9 mouse cellular contexts compared by ENCODE assay signal in the genomic region with DNA sequence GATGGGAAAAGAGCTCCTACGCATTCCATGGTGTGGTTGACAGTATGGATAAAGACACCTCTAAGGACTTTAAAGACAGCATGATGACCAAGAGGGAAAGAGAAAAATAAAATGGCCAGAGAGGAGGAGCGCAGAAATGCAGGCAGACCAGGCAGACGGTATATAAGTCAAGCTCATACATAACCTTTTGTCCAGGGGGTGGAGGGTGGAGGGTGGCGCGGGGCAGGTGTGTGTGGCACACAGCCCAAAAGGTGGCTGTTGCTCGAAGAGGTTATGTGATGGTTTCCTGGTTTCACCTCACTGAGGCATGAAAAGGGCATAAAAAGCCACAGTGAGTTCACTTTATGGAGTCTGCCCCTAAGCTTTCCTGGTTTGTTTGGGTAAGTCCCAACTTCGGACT. TPM values are rescaled to one million over a fixed set of nuclear protein-coding genes. Genes with fewer than 3 reads are reported as not detected.
DNase-seq lines count a peak whose midpoint lies in the region; ATAC-seq and TF ChIP-seq lines count a peak whose summit lies in the region.
"Had no signal": no experiment of that assay in that cellular context is flagged by ENCODE, and none has a peak within 500 bp of the region (broad histone marks: within the 10 kb centered on the region; RNA-seq: fewer than 3 reads in every experiment).

No protein-coding gene starts in this region.

- TF ChIP-seq CTCF in CH12.LX (conservative IDR thresholded peaks at IDR 0.05 in 1 of 2, IDR thresholded peaks at IDR 0.05 in 1 of 2; ENCODE audit: low read depth in 2 of 2, low read length in 2 of 2) = no peak
- TF ChIP-seq CTCF in liver, embryonic 14.5 days (IDR thresholded peaks at IDR 0.05; ENCODE audit: low read depth) = no peak

- no peak for TF ChIP-seq RAD21 in CH12.LX (IDR thresholded peaks at IDR 0.05; ENCODE audit: low read depth, low read length)

- no peak for DNase-seq in kidney, adult 11 months
- no peak for DNase-seq in CH12.LX (ENCODE audit: extremely low read depth)
- DNase-seq in liver, embryonic 14.5 days (ENCODE audit: low read depth in 3 of 3, low spot score in 3 of 3) = no peak
- no peak for DNase-seq in spleen, adult 12 weeks (ENCODE audit: low spot score)
- DNase-seq in embryo, embryonic 10.5 days (ENCODE audit: low spot score) = no peak
- DNase-seq: cerebellum, adult 8-10 months had no signal

- no peak for TF ChIP-seq EP300 in CH12.LX (IDR thresholded peaks at IDR 0.05; ENCODE audit: low read length)
- TF ChIP-seq EP300 in liver, embryonic 14.5 days (IDR thresholded peaks at IDR 0.05; ENCODE audit: low read depth) = no peak

- no peaks in the 10 kb centered on the region for H3K9me3 ChIP-seq in erythroblast, embryonic 14.5 days (ENCODE audit: control insufficient read depth, low read length)
- no peaks in the 10 kb centered on the region for H3K9me3 ChIP-seq in kidney, embryonic 15.5 days (replicated peaks)
- no peaks in the 10 kb centered on the region for H3K9me3 ChIP-seq in CH12.LX (replicated peaks; ENCODE audit: low read length)
- no peaks in the 10 kb centered on the region for H3K9me3 ChIP-seq in liver, embryonic 14.5 days (ENCODE audit: control insufficient read depth, low read length)

- in situ Hi-C loops in CH12.LX (cut with MboI; ENCODE audit: low pct_ligation_motif_present, low pct_unique_long_range_greater_than_20kb, low sequenced_read_pairs) = no loop called here

- peaks cover 15% of the 10 kb centered on the region for H3K79me2 ChIP-seq in CH12.LX (replicated peaks; ENCODE audit: control insufficient read depth, extremely low read depth, insufficient read depth, poor library complexity, severe bottlenecking)

- no peaks in the 10 kb centered on the region for H3K27me3 ChIP-seq in erythroblast, embryonic 14.5 days (ENCODE audit: control insufficient read depth)
- no peaks in the 10 kb centered on the region for H3K27me3 ChIP-seq in kidney, embryonic 15.5 days
- no peaks in the 10 kb centered on the region for H3K27me3 ChIP-seq in CH12.LX (replicated peaks)
- H3K27me3 ChIP-seq in liver, embryonic 14.5 days (ENCODE audit: control insufficient read depth, insufficient read depth, low read length) = no peaks in the 10 kb centered on the region

- no peak for ATAC-seq in erythroblast, adult 5-6 weeks (replicated peaks; ENCODE audit: low FRiP score, poor library complexity, severe bottlenecking)
- ATAC-seq in kidney, embryonic 15.5 days (replicated peaks; ENCODE audit: low FRiP score) = no peak
- ATAC-seq in liver, embryonic 14.5 days (ENCODE audit: insufficient read depth) = no peak

- 82% methylated on average over 7 of the region's 7 CpGs for WGBS in kidney, embryonic 15.5 days
- WGBS in liver, embryonic 14.5 days (ENCODE audit: insufficient replicate concordance) = 71% methylated on average over 7 of the region's 7 CpGs

- peak overlapping the region; percentile 80 for H3K4me3 ChIP-seq in erythroblast, embryonic 14.5 days (replicated peaks)
- peak overlapping the region; percentile 11 for H3K4me3 ChIP-seq in kidney, embryonic 15.5 days (replicated peaks)
- H3K4me3 ChIP-seq in CH12.LX (replicated peaks in 1 of 3; ENCODE audit: low read depth in 2 of 3, low read length in 2 of 3, poor library complexity in 1 of 3) = peak overlapping the region; percentile 51 to 94 (median 82)
- H3K4me3 ChIP-seq in liver, embryonic 14.5 days (ENCODE audit: insufficient read depth in 1 of 2, low read depth in 2 of 2, low read length in 2 of 2) = peak overlapping the region; percentile 7 to 92; a peak in 3 of 4 replicates

- dilution Hi-C loops in CH12.LX (cut with MboI; ENCODE audit: extremely low pct_ligation_motif_present, extremely low pct_unique_long_range_greater_than_20kb, low sequenced_read_pairs) = no loop called here

- no peak for TF ChIP-seq POLR2A in CH12.LX (IDR thresholded peaks at IDR 0.05; ENCODE audit: low read depth, low read length)

- peaks cover 65% of the 10 kb centered on the region for H3K36me3 ChIP-seq in erythroblast, embryonic 14.5 days (ENCODE audit: control insufficient read depth)
- H3K36me3 ChIP-seq in kidney, embryonic 15.5 days = peaks cover 47% of the 10 kb centered on the region
- peaks cover 37 to 38% of the 10 kb centered on the region in 2 experiments for H3K36me3 ChIP-seq in CH12.LX (replicated peaks in 1 of 2; ENCODE audit: control insufficient read depth in 1 of 2, insufficient read depth in 1 of 2, low read length in 1 of 2)
- peaks cover 58% of the 10 kb centered on the region for H3K36me3 ChIP-seq in liver, embryonic 14.5 days (replicated peaks; ENCODE audit: control insufficient read depth, insufficient read depth, low read depth)

- H3K4me1 ChIP-seq in erythroblast, embryonic 14.5 days (ENCODE audit: control insufficient read depth) = peaks cover 63% of the 10 kb centered on the region
- H3K4me1 ChIP-seq in kidney, embryonic 15.5 days = peaks cover 29% of the 10 kb centered on the region
- H3K4me1 ChIP-seq in CH12.LX (ENCODE audit: control insufficient read depth in 1 of 2, insufficient read depth in 2 of 2) = peaks cover 16 to 35% of the 10 kb centered on the region in 2 experiments
- H3K4me1 ChIP-seq in liver, embryonic 14.5 days (replicated peaks; ENCODE audit: control insufficient read depth in 2 of 2, insufficient read depth in 2 of 2, low read length in 1 of 2) = peaks cover 30 to 35% of the 10 kb centered on the region in 2 experiments

- H3K9ac ChIP-seq in kidney, embryonic 15.5 days = no peak overlapping the region
- peak overlapping the region; percentile 97 for H3K9ac ChIP-seq in CH12.LX (ENCODE audit: insufficient read depth, low read depth)
- H3K9ac ChIP-seq in liver, embryonic 14.5 days (replicated peaks) = peak overlapping the region; percentile 46

- H3K27ac ChIP-seq in kidney, embryonic 15.5 days = peak overlapping the region; percentile 66; the same call in 1 of the 2 replicates
- peak overlapping the region; percentile 98 for H3K27ac ChIP-seq in CH12.LX (ENCODE audit: insufficient read depth, low read depth)
- H3K27ac ChIP-seq in liver, embryonic 14.5 days = peak overlapping the region; percentile 59; the same call in 1 of the 2 replicates

- peak overlapping the region; percentile 91 for H3K4me2 ChIP-seq in kidney, embryonic 15.5 days
- peak overlapping the region; percentile 52 for H3K4me2 ChIP-seq in CH12.LX (ENCODE audit: insufficient read depth, low read depth, poor library complexity, severe bottlenecking)
- H3K4me2 ChIP-seq in liver, embryonic 14.5 days (ENCODE audit: low read depth) = peak overlapping the region; percentile 65

RNA-seq across cellular contexts. Expression of a gene that starts 1.7 kb away (rescaled TPM):
- polyA plus RNA-seq in erythroblast, embryonic 14.5 days (2012) = 15.3 and 19.3 TPM in 2 replicates
- total RNA-seq in erythroblast, adult 5-6 weeks (2015; ENCODE audit: low replicate concordance) = 296 and 371 TPM in 2 replicates
- 714 and 945 TPM in 2 replicates for total RNA-seq in erythroblast, adult 5-6 weeks (2017; ENCODE audit: low replicate concordance)
- polyA plus RNA-seq in kidney, embryonic 15.5 days (2015; fragmentation: Nextera tagmentation; extraction: Ambion mirVana) = 36.8 and 44.4 TPM in 2 replicates
- total RNA-seq in CH12.LX (2012; rRNA removed) = 40.9 and 104 TPM in 2 replicates
- 14.9 and 17.4 TPM in 2 replicates for total RNA-seq in CH12.LX (2014; rRNA removed)
- polyA plus RNA-seq in CH12.LX (2012; ENCODE audit: insufficient read length, low read depth) = 20.8 and 23.8 TPM in 2 replicates
- polyA plus RNA-seq in liver, embryonic 14.5 days (2012; rRNA removed) = 81.0 and 98.3 TPM in 2 replicates
- 18.2 and 20.7 TPM in 2 replicates for polyA plus RNA-seq in liver, embryonic 14.5 days (2014; fragmentation: Nextera tagmentation; extraction: Ambion mirVana)

RNA-seq across cellular contexts. Expression of a gene that starts 9.2 kb away (rescaled TPM):
- 1.4 and 4.1 TPM in 2 replicates for polyA plus RNA-seq in erythroblast, embryonic 14.5 days (2012)
- total RNA-seq in erythroblast, adult 5-6 weeks (2015; ENCODE audit: low replicate concordance) = 33.0 and 66.5 TPM in 2 replicates
- 30.2 and 33.7 TPM in 2 replicates for total RNA-seq in erythroblast, adult 5-6 weeks (2017; ENCODE audit: low replicate concordance)
- 37.5 and 39.2 TPM in 2 replicates for polyA plus RNA-seq in kidney, embryonic 15.5 days (2015; fragmentation: Nextera tagmentation; extraction: Ambion mirVana)
- 9.7 and 12.0 TPM in 2 replicates for total RNA-seq in CH12.LX (2012; rRNA removed)
- 13.9 and 16.3 TPM in 2 replicates for total RNA-seq in CH12.LX (2014; rRNA removed)
- polyA plus RNA-seq in CH12.LX (2012; ENCODE audit: insufficient read length, low read depth) = 16.8 and 19.3 TPM in 2 replicates
- polyA plus RNA-seq in liver, embryonic 14.5 days (2012; rRNA removed) = 25.3 and 25.6 TPM in 2 replicates
- 36.0 and 37.2 TPM in 2 replicates for polyA plus RNA-seq in liver, embryonic 14.5 days (2014; fragmentation: Nextera tagmentation; extraction: Ambion mirVana)

RNA-seq across cellular contexts. Expression of a gene that starts 18.5 kb away (rescaled TPM):
- 0.42 TPM in 1 of 2 replicates, not detected in the other for polyA plus RNA-seq in erythroblast, embryonic 14.5 days (2012)
- total RNA-seq in erythroblast, adult 5-6 weeks (2015; ENCODE audit: low replicate concordance) = 2.1 TPM in 1 of 2 replicates, not detected in the other
- 0.42 and 7.3 TPM in 2 replicates for total RNA-seq in erythroblast, adult 5-6 weeks (2017; ENCODE audit: low replicate concordance)
- polyA plus RNA-seq in kidney, embryonic 15.5 days (2015; fragmentation: Nextera tagmentation; extraction: Ambion mirVana) = 11.7 and 12.1 TPM in 2 replicates
- 0.25 and 1.1 TPM in 2 replicates for total RNA-seq in CH12.LX (2012; rRNA removed)
- total RNA-seq in CH12.LX (2014; rRNA removed) = not detected in 2 replicates
- polyA plus RNA-seq in CH12.LX (2012; ENCODE audit: insufficient read length, low read depth) = 0.61 TPM in 1 of 2 replicates, not detected in the other
- polyA plus RNA-seq in liver, embryonic 14.5 days (2012; rRNA removed) = 0.39 and 0.63 TPM in 2 replicates
- polyA plus RNA-seq in liver, embryonic 14.5 days (2014; fragmentation: Nextera tagmentation; extraction: Ambion mirVana) = 0.71 and 0.77 TPM in 2 replicates

RNA-seq across cellular contexts. Expression of a gene that starts 39.9 kb away (rescaled TPM):
- 0.24 and 0.27 TPM in 2 replicates for polyA plus RNA-seq in erythroblast, embryonic 14.5 days (2012)
- total RNA-seq in erythroblast, adult 5-6 weeks (2015; ENCODE audit: low replicate concordance) = 4.6 and 4.8 TPM in 2 replicates
- total RNA-seq in erythroblast, adult 5-6 weeks (2017; ENCODE audit: low replicate concordance) = 14.9 and 17.8 TPM in 2 replicates
- polyA plus RNA-seq in kidney, embryonic 15.5 days (2015; fragmentation: Nextera tagmentation; extraction: Ambion mirVana) = 16.5 and 17.0 TPM in 2 replicates
- total RNA-seq in CH12.LX (2012; rRNA removed) (36.0 and 39.3 TPM in 2 replicates), CH12.LX (2014; rRNA removed) (40.4 and 40.8 TPM in 2 replicates)
- 20.3 and 23.1 TPM in 2 replicates for polyA plus RNA-seq in CH12.LX (2012; ENCODE audit: insufficient read length, low read depth)
- 7.7 and 9.7 TPM in 2 replicates for polyA plus RNA-seq in liver, embryonic 14.5 days (2012; rRNA removed)
- polyA plus RNA-seq in liver, embryonic 14.5 days (2014; fragmentation: Nextera tagmentation; extraction: Ambion mirVana) = 7.8 and 9.5 TPM in 2 replicates

RNA-seq across cellular contexts. Expression of a gene that starts 40.0 kb away (rescaled TPM):
- 0.36 and 0.51 TPM in 2 replicates for polyA plus RNA-seq in erythroblast, embryonic 14.5 days (2012)
- total RNA-seq in erythroblast, adult 5-6 weeks (2015; ENCODE audit: low replicate concordance) = 9.0 and 15.3 TPM in 2 replicates
- total RNA-seq in erythroblast, adult 5-6 weeks (2017; ENCODE audit: low replicate concordance) = 11.7 and 14.9 TPM in 2 replicates
- polyA plus RNA-seq in kidney, embryonic 15.5 days (2015; fragmentation: Nextera tagmentation; extraction: Ambion mirVana) = 41.9 and 44.8 TPM in 2 replicates
- 44.7 and 53.7 TPM in 2 replicates for total RNA-seq in CH12.LX (2012; rRNA removed)
- total RNA-seq in CH12.LX (2014; rRNA removed) = 56.3 and 56.5 TPM in 2 replicates
- polyA plus RNA-seq in CH12.LX (2012; ENCODE audit: insufficient read length, low read depth) = 53.3 and 55.1 TPM in 2 replicates
- polyA plus RNA-seq in liver, embryonic 14.5 days (2012; rRNA removed) = 12.8 and 15.3 TPM in 2 replicates
- polyA plus RNA-seq in liver, embryonic 14.5 days (2014; fragmentation: Nextera tagmentation; extraction: Ambion mirVana) = 17.9 and 19.1 TPM in 2 replicates

Comparison
In these comparisons a context has a peak if more than half of its experiments do, and no peak if none do; other contexts are left out.
1. H3K4me3 ChIP-seq: peak in every context shown above with its lines; median percentile 82 in CH12.LX; 80 in erythroblast, embryonic 14.5 days; 50 in liver, embryonic 14.5 days; 11 in kidney, embryonic 15.5 days.